Mouse (Mus musculus): ENCODE data around the gene 2810408A11Rik. TPM values are rescaled to one million over a fixed set of nuclear protein-coding genes. Genes with fewer than 3 reads are reported as not detected.
"Not testable (repeated sequence)": the region's sequence is repeated elsewhere in the genome, so short reads cannot be mapped to it uniquely, and the experiment has no call there.

The 2810408A11Rik gene
- polyA plus RNA-seq, 1 experiment from 2014 or later = 9.4 TPM

DNA sequence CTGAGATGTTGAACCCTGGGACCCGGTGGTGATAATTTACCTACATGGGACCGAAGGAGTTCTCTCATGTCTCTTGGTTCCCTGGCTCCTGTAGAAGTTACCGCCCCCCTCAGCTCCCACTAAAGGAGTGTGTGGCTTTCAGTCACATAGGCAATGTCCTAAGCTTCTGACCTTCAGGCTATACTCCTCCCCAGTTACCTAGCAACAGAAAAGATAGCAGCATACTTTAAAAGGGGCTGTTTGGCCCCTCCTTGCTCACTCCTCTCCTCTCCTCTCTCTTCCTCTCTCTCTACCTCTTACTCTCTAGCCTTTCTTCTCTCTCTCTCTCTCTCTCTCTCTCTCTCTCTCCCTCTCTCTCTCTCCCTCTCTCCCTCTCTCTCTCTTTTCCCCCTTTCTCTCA, 37.1 kb downstream of the 2810408A11Rik start:
- H3K27ac ChIP-seq (replicated peaks); H3K4me1 ChIP-seq; H3K36me3 ChIP-seq; H3K9ac ChIP-seq; H3K9me3 ChIP-seq (replicated peaks); H3K4me2 ChIP-seq (replicated peaks); H3K27me3 ChIP-seq; H3K4me3 ChIP-seq (replicated peaks); ATAC-seq (ENCODE audit: insufficient number of reproducible peaks, low FRiP score, low TSS enrichment, low read depth): not testable (repeated sequence)
- WGBS = 76% methylated on average over 3 of the region's 3 CpGs

DNA sequence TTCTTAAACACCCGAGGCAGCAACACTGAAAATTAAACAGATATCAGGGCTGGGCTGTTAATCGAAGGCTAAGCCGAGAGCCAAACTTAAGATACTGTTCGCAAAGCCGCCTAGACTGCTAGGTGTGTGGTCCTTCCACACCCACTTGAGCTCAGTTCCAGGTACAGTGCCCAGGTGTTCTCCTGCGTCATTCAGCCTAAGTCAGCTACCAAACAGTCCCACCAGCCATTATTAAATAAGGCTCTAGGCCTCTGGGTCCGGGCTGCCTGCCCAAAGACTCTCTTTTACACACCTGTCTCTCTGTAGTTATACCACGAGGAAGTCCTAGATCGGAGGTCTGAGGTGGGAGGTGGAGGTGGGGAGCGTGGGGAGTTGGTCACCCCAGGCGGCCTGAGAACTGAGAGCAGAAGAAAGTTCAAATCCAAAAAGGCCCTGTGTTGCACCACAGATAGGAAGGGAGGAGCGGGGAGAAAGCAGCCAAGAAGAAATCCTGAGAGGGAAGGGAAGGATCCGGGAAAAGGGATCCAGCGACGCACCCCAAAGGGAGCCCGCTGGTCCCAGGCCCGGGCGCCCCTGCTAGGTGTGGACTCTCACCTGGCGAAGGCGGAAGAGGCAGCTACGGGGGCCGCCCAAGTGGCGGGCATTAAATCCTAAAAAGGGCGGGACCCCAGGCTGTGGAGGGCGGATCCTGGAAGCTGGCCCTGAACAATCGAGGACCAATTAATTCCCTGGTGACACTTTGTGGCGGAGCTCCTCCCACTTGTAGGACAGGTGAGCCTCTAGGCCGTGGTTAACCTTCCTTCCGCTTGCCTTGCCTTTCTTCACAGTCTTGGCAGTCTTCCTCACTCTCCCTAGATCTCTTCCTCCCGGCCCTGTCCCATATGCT, 42.4 kb downstream of the 2810408A11Rik start, which contains the start of gene Tnk1:
Tnk1 (minus strand) TSS at position 618 of the 886 bp plus-strand sequence.
- Histone ChIP-seq H3K4me2 (replicated peaks) (peak within 1 kb of the TSS; percentile 35), H3K4me3 (replicated peaks) (peak within 1 kb of the TSS; percentile 32), H3K9ac (0 out of 2 replicates have a peak within 1 kb of the TSS, but pooled peaks have one; percentile 9), H3K9me3 (replicated peaks) (no peaks in the 10 kb centered on the region), H3K27ac (replicated peaks) (peak within 1 kb of the TSS; percentile 82), H3K4me1 (peaks cover 7% of the 10 kb centered on the region; the same call in 1 of the 2 replicates), H3K36me3 (no peaks in the 10 kb centered on the region), H3K27me3 (peaks cover 16% of the 10 kb centered on the region)
- WGBS = 18% methylated on average over 30 of the region's 30 CpGs
- ATAC-seq (ENCODE audit: insufficient number of reproducible peaks, low FRiP score, low TSS enrichment, low read depth) = 0 out of 2 replicates have a peak, but pooled peaks have one; percentile 40

DNA sequence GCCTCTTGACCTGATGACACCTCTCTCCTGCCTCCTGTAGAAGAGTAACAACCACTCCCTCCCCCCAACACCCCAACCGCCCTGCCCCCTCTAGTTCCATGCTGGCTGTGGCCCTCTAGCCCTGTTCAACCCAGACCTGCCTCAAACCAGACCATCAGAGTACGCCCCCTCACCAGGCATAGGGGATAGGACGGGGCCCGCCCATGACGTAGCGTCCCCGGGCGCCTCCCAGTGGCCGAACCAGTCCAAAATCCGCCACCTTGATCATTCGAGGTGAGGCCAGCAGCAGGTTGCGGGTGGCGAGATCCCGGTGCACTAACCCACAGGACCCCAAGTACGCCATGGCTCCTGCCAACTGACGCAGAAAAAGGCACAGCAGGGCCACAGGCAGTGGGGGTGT, 45.4 kb downstream of the 2810408A11Rik start:
- Histone ChIP-seq H3K4me1 (peaks cover 23% of the 10 kb centered on the region), H3K9ac (no peak overlapping the region), H3K27ac (replicated peaks) (no peak overlapping the region), H3K4me3 (replicated peaks) (no peak overlapping the region), H3K36me3 (peaks cover 24% of the 10 kb centered on the region), H3K4me2 (replicated peaks) (0 out of 2 replicates have a peak overlapping the region, but pooled peaks have one; percentile 17), H3K27me3 (peaks cover 16% of the 10 kb centered on the region), H3K9me3 (replicated peaks) (no peaks in the 10 kb centered on the region)
- ATAC-seq (ENCODE audit: insufficient number of reproducible peaks, low FRiP score, low TSS enrichment, low read depth) = no peak
- WGBS = 16% methylated on average over 16 of the region's 16 CpGs

DNA sequence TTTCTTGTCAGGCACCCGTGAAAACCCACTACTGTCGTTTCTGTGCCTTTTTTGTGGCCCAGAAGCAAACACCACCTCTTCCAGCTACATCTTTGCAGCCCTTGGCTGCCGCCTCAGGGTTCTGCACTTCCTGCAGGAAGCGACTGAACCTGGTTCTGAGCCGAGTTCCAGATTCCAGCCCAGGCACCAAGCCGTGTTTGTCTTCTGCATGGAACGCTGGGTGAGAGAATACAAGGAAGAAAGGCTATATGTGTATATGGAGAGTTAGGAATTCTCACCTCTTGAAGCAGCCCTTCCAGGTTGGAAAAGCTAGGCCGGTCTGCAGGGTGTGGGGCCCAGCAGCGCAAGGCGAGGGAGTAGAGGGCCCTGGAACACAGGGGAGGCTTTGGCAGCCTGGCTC, 46.1 kb downstream of the 2810408A11Rik start:
- Histone ChIP-seq H3K4me3 (replicated peaks) (no peak overlapping the region), H3K9me3 (replicated peaks) (no peaks in the 10 kb centered on the region), H3K27me3 (peaks cover 16% of the 10 kb centered on the region), H3K4me1 (peaks cover 30% of the 10 kb centered on the region), H3K36me3 (peaks cover 31% of the 10 kb centered on the region), H3K27ac (replicated peaks) (no peak overlapping the region), H3K9ac (no peak overlapping the region), H3K4me2 (replicated peaks) (no peak overlapping the region)
- no peak for ATAC-seq (ENCODE audit: insufficient number of reproducible peaks, low FRiP score, low TSS enrichment, low read depth)
- WGBS = 79% methylated on average over 10 of the region's 10 CpGs

DNA sequence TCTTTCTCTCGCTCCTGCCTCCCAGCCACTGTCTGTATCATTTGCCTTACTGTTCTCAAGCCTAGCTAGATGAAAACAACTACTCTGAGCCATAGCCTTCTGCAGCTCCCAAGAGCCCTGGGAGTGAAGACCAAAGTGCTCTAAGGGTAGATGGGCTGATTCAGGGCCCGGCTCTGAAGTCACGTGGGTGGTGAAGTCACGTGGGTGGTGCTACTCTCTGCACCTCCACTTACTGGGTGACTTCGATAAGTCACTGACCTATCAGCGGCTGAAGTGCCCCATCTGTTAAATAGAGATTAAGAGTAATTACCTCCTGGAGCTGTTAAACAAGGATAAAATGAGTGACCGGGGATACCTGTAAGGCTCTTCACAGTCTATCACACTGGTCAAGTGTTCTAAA, 46.8 kb downstream of the 2810408A11Rik start:
- H3K36me3 ChIP-seq = peaks cover 38% of the 10 kb centered on the region
- 69% methylated on average over 7 of the region's 7 CpGs for WGBS
- H3K27me3 ChIP-seq = peaks cover 14% of the 10 kb centered on the region
- peaks cover 36% of the 10 kb centered on the region for H3K4me1 ChIP-seq
- no peaks in the 10 kb centered on the region for H3K9me3 ChIP-seq (replicated peaks)
- H3K27ac ChIP-seq (replicated peaks) = no peak overlapping the region
- ATAC-seq (ENCODE audit: insufficient number of reproducible peaks, low FRiP score, low TSS enrichment, low read depth) = no peak
- no peak overlapping the region for H3K9ac ChIP-seq
- no peak overlapping the region for H3K4me3 ChIP-seq (replicated peaks)
- no peak overlapping the region for H3K4me2 ChIP-seq (replicated peaks)

DNA sequence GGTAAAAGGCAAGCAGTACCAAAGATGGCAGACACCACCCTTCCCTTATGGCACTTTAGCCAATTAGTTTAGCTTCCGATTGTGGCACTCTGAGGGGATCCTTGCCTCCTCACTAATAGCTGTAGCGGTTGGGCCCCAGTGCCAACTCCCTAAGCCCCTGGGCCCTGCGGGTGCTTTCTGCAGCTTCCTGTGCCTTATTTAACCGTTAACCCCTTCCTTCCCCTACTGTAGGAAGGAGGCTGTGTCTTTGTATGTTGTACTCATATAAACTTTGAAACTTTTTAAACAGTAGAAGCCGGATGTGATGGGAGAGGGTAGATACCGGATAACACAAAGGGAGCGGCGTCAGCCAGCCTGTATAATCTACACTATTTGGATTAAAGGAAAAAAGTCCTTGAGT, 50.0 kb downstream of the 2810408A11Rik start:
- no peak for ATAC-seq (ENCODE audit: insufficient number of reproducible peaks, low FRiP score, low TSS enrichment, low read depth)
- no peaks in the 10 kb centered on the region for H3K27me3 ChIP-seq
- no peak overlapping the region for H3K4me2 ChIP-seq (replicated peaks)
- no peaks in the 10 kb centered on the region for H3K9me3 ChIP-seq (replicated peaks)
- H3K4me3 ChIP-seq (replicated peaks) = no peak overlapping the region
- H3K27ac ChIP-seq (replicated peaks) = no peak overlapping the region
- 61% methylated on average over 8 of the region's 8 CpGs for whole genome bisulfite sequencing
- peaks cover 50% of the 10 kb centered on the region for H3K36me3 ChIP-seq
- H3K9ac ChIP-seq = no peak overlapping the region
- peaks cover 52% of the 10 kb centered on the region for H3K4me1 ChIP-seq

DNA sequence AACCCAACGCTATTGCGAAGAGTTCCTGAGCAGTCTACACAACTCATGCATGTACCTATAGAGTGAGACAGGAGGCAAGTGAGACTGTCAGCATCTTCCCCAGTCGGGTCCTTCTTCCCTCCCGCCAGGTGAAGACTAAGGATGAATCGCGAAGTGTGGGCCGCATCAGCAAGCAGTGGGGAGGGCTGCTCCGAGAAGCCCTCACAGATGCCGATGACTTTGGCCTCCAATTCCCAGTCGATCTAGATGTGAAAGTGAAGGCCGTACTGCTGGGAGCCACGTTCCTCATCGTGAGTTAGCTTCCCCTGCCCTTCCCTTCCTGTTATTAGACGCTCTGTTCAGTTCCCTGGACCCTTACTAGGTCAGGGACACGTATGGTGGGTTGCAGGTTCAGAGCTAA, 50.9 kb downstream of the 2810408A11Rik start:
- H3K27ac ChIP-seq (replicated peaks) = no peak overlapping the region
- WGBS = 90% methylated on average over 15 of the region's 15 CpGs

DNA sequence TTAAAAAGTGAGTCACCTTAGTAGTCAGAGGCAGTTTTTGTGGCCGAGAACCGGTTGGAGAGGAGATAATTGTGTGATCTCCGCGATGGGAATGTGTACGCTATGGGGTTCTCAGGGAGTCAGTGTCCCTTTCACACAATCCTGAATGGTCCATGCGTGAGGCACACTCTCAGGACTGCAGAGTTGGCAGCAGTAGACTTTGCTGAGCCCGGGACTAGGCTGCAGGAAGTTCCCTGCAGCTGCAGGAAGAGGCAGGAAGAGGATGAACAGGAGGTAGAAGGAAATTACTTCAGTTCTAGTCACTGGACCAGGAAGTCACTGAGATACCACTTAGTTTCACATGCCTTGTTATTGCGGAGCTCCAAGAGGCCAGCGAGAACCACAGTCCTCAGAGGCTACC, 51.7 kb downstream of the 2810408A11Rik start:
- Histone ChIP-seq H3K27ac (replicated peaks) (no peak overlapping the region; the same call in 1 of the 2 replicates), H3K4me3 (replicated peaks) (no peak overlapping the region), H3K9me3 (replicated peaks) (no peaks in the 10 kb centered on the region), H3K27me3 (no peaks in the 10 kb centered on the region), H3K4me1 (peaks cover 53% of the 10 kb centered on the region), H3K36me3 (peaks cover 50% of the 10 kb centered on the region), H3K9ac (no peak overlapping the region), H3K4me2 (replicated peaks) (no peak overlapping the region)
- WGBS = 82% methylated on average over 9 of the region's 9 CpGs
- ATAC-seq (ENCODE audit: insufficient number of reproducible peaks, low FRiP score, low TSS enrichment, low read depth) = no peak

More for the DNA sequence above, 50.9 kb downstream of the 2810408A11Rik start:
- H3K4me2 ChIP-seq (replicated peaks) = no peak overlapping the region
- no peak overlapping the region for H3K9ac ChIP-seq
- H3K4me1 ChIP-seq = peaks cover 53% of the 10 kb centered on the region
- H3K4me3 ChIP-seq (replicated peaks) = no peak overlapping the region
- no peaks in the 10 kb centered on the region for H3K27me3 ChIP-seq
- H3K36me3 ChIP-seq = peaks cover 50% of the 10 kb centered on the region
- H3K9me3 ChIP-seq (replicated peaks) = no peaks in the 10 kb centered on the region
- ATAC-seq (ENCODE audit: insufficient number of reproducible peaks, low FRiP score, low TSS enrichment, low read depth) = no peak

DNA sequence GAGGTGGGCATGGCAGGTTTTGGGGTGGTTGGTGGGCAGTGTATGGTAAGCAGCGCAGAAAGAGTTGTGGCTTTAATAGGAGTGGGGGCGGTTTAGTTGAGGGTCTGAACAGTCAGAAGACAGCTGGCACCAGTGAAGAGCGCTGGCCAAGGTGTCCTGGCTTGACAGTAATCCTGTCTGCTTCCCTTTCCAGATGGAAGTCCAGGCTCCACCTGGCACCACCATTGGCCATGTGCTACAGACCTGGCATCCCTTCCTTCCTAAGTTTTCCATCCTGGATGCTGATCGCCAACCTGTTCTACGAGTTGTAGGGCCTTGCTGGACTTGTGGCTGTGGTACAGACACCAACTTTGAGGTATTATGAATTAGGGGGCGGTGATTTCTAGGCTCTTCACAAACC, 52.8 kb downstream of the 2810408A11Rik start:
- H3K4me2 ChIP-seq (replicated peaks) = peak overlapping the region; percentile 80
- WGBS = 94% methylated on average over 6 of the region's 6 CpGs
- no peaks in the 10 kb centered on the region for H3K27me3 ChIP-seq
- H3K4me3 ChIP-seq (replicated peaks) = peak overlapping the region; percentile 68
- no peaks in the 10 kb centered on the region for H3K9me3 ChIP-seq (replicated peaks)
- ATAC-seq (ENCODE audit: insufficient number of reproducible peaks, low FRiP score, low TSS enrichment, low read depth) = no peak
- peaks cover 50% of the 10 kb centered on the region for H3K36me3 ChIP-seq
- no peak overlapping the region for H3K9ac ChIP-seq
- peaks cover 51% of the 10 kb centered on the region for H3K4me1 ChIP-seq
- no peak overlapping the region for H3K27ac ChIP-seq (replicated peaks)
